Mouse (Mus musculus): Measurements from ENCODE around the gene Dhrs4.

Gene Dhrs4

GRCm38 (mm10) chr14:55486836-55487235, 8.3 kb downstream of the Dhrs4 start:
- no peak for DNase-seq (ENCODE audit: low read depth, low spot score)

GRCm38 (mm10) chr14:55490361-55491201, 12.0 kb downstream of the Dhrs4 start, which contains the start of gene Carmil3:
Gene Carmil3, plus strand, starts transcription at chr14:55490651.
- DNase-seq (ENCODE audit: low read depth, low spot score), result peak; percentile 58

GRCm38 (mm10) chr14:55491291-55491833, 12.8 kb downstream of the Dhrs4 start:
- peak; percentile 57 for DNase-seq (ENCODE audit: low read depth, low spot score)

- DNase-seq (ENCODE audit: low read depth, low spot score), result no peak
Measured at GRCm38 (mm10) chr14:55492103-55492502, 13.5 kb downstream of the Dhrs4 start.

- no peak for DNase-seq (ENCODE audit: low read depth, low spot score)
Measured at GRCm38 (mm10) chr14:55495509-55496240, 17.1 kb downstream of the Dhrs4 start.

- no peak for DNase-seq (ENCODE audit: low read depth, low spot score)
Measured at GRCm38 (mm10) chr14:55496761-55497448, 18.3 kb downstream of the Dhrs4 start.

- peak; percentile 89 for DNase-seq (ENCODE audit: low read depth, low spot score)
Measured at GRCm38 (mm10) chr14:55497449-55497821, 18.9 kb downstream of the Dhrs4 start.

- DNase-seq (ENCODE audit: low read depth, low spot score), result no peak
Measured at GRCm38 (mm10) chr14:55505612-55506011, 27.1 kb downstream of the Dhrs4 start.

- no peak for DNase-seq (ENCODE audit: low read depth, low spot score)
Measured at GRCm38 (mm10) chr14:55507801-55508200, 29.2 kb downstream of the Dhrs4 start.

GRCm38 (mm10) chr14:55509540-55509939, 31.0 kb downstream of the Dhrs4 start:
- no peak for DNase-seq (ENCODE audit: low read depth, low spot score)

- DNase-seq (ENCODE audit: low read depth, low spot score), result no peak
Measured at GRCm38 (mm10) chr14:55510125-55510731, 31.7 kb downstream of the Dhrs4 start, which contains the start of gene Cpne6. Gene Cpne6, plus strand, starts transcription at chr14:55510445.

- DNase-seq (ENCODE audit: low read depth, low spot score), result no peak
Measured at GRCm38 (mm10) chr14:55511037-55511436, 32.5 kb downstream of the Dhrs4 start.

GRCm38 (mm10) chr14:55513927-55514326, 35.4 kb downstream of the Dhrs4 start:
- no peak for DNase-seq (ENCODE audit: low read depth, low spot score)

- no peak for DNase-seq (ENCODE audit: low read depth, low spot score)
Measured at GRCm38 (mm10) chr14:55515846-55516245, 37.3 kb downstream of the Dhrs4 start.

GRCm38 (mm10) chr14:55518897-55519296, 40.3 kb downstream of the Dhrs4 start:
- DNase-seq (ENCODE audit: low read depth, low spot score), result peak; percentile 13

GRCm38 (mm10) chr14:55519604-55520003, 41.0 kb downstream of the Dhrs4 start:
- no peak for DNase-seq (ENCODE audit: low read depth, low spot score)

GRCm38 (mm10) chr14:55520451-55521361, 42.1 kb downstream of the Dhrs4 start:
- DNase-seq (ENCODE audit: low read depth, low spot score), result peak; percentile 12

GRCm38 (mm10) chr14:55524062-55524461, 45.5 kb downstream of the Dhrs4 start:
- no peak for DNase-seq (ENCODE audit: low read depth, low spot score)

GRCm38 (mm10) chr14:55524785-55525184, 46.2 kb downstream of the Dhrs4 start, which contains the start of gene Nrl:
Gene Nrl, minus strand, starts transcription at chr14:55524981.
- DNase-seq (ENCODE audit: low read depth, low spot score), result no peak

GRCm38 (mm10) chr14:55526674-55527073, 48.1 kb downstream of the Dhrs4 start:
- no peak for DNase-seq (ENCODE audit: low read depth, low spot score)
